Mouse (Mus musculus): ENCODE measurements around the gene Pi4ka. TPM values are rescaled to one million over a fixed set of nuclear protein-coding genes. Genes with fewer than 3 reads are reported as not detected.

Gene Pi4ka
- 65.2 and 77.6 TPM in 2 replicates for polyA plus RNA-seq (2014; fragmentation: Nextera tagmentation; extraction: Ambion mirVana)

GRCm38 (mm10) chr16:17405736-17406443 is at the start of gene Pi4ka, which contains the start of gene Snap29:
Pi4ka (minus strand) TSS chr16:17406314.
Snap29 (plus strand) TSS chr16:17405986.
- DNase-seq: peak; percentile 100
- H3K27me3 ChIP-seq (ENCODE audit: control insufficient read depth, insufficient read depth, low read length): no peaks in the 10 kb centered on the region
- WGBS: under 1% methylated on average over 63 of the region's 69 CpGs
- H3K36me3 ChIP-seq (ENCODE audit: control insufficient read depth, insufficient read depth, low read length): 0 out of 2 replicates have a peak, but pooled peaks cover 2% of the 10 kb centered on the region
- H3K27ac ChIP-seq (replicated peaks; ENCODE audit: low read depth, low read length): peak within 1 kb of the TSS; percentile 91
- peaks cover 21% of the 10 kb centered on the region for H3K4me1 ChIP-seq (ENCODE audit: control insufficient read depth, insufficient read depth, low read length)
- peak within 1 kb of the TSS; percentile 70 for H3K9ac ChIP-seq (replicated peaks; ENCODE audit: low read length)
- peak; percentile 98 for ATAC-seq (ENCODE audit: low FRiP score, low TSS enrichment)
- H3K4me3 ChIP-seq (replicated peaks; ENCODE audit: low read depth, low read length): peak within 1 kb of the TSS; percentile 62
- no peaks in the 10 kb centered on the region for H3K9me3 ChIP-seq (ENCODE audit: control insufficient read depth, low read length)
- peak within 1 kb of the TSS; percentile 75 for H3K4me2 ChIP-seq (ENCODE audit: low read length)

- peak; percentile 28; the same call in 1 of the 2 replicates for ATAC-seq (ENCODE audit: low FRiP score, low TSS enrichment)
- peak overlapping the region; percentile 96 for H3K27ac ChIP-seq (replicated peaks; ENCODE audit: low read depth, low read length)
- no peaks in the 10 kb centered on the region for H3K9me3 ChIP-seq (ENCODE audit: control insufficient read depth, low read length)
- peak overlapping the region; percentile 96 for H3K9ac ChIP-seq (replicated peaks; ENCODE audit: low read length)
- H3K4me3 ChIP-seq (replicated peaks; ENCODE audit: low read depth, low read length): peak overlapping the region; percentile 100
- H3K36me3 ChIP-seq (ENCODE audit: control insufficient read depth, insufficient read depth, low read length): peaks cover 11% of the 10 kb centered on the region
- peak; percentile 66 for DNase-seq
- peak overlapping the region; percentile 98 for H3K4me2 ChIP-seq (ENCODE audit: low read length)
- H3K27me3 ChIP-seq (ENCODE audit: control insufficient read depth, insufficient read depth, low read length): no peaks in the 10 kb centered on the region
- H3K4me1 ChIP-seq (ENCODE audit: control insufficient read depth, insufficient read depth, low read length): peaks cover 19% of the 10 kb centered on the region
- WGBS: 1% methylated on average over 24 of the region's 24 CpGs
Observed at GRCm38 (mm10) chr16:17452373-17452715, 46.2 kb upstream of the Pi4ka start.

GRCm38 (mm10) chr16:17451541-17452372 is 45.6 kb upstream of the Pi4ka start, which contains the start of gene Crkl:
Crkl (plus strand) TSS chr16:17451987.
- DNase-seq: peak; percentile 100
- Histone ChIP-seq H3K27ac (replicated peaks; ENCODE audit: low read depth, low read length) (peak within 1 kb of the TSS; percentile 96), H3K4me2 (ENCODE audit: low read length) (peak within 1 kb of the TSS; percentile 98), H3K36me3 (ENCODE audit: control insufficient read depth, insufficient read depth, low read length) (peaks cover 9% of the 10 kb centered on the region; the same call in 1 of the 2 replicates), H3K27me3 (ENCODE audit: control insufficient read depth, insufficient read depth, low read length) (no peaks in the 10 kb centered on the region), H3K4me1 (ENCODE audit: control insufficient read depth, insufficient read depth, low read length) (peaks cover 19% of the 10 kb centered on the region), H3K9ac (replicated peaks; ENCODE audit: low read length) (peak within 1 kb of the TSS; percentile 96), H3K9me3 (ENCODE audit: control insufficient read depth, low read length) (no peaks in the 10 kb centered on the region), H3K4me3 (replicated peaks; ENCODE audit: low read depth, low read length) (peak within 1 kb of the TSS; percentile 100)
- peak; percentile 97 for ATAC-seq (ENCODE audit: low FRiP score, low TSS enrichment)
- WGBS: under 1% methylated on average over 63 of the region's 63 CpGs

- Histone ChIP-seq H3K4me2 (ENCODE audit: low read length) (no peak overlapping the region), H3K4me1 (ENCODE audit: control insufficient read depth, insufficient read depth, low read length) (no peaks in the 10 kb centered on the region), H3K9me3 (ENCODE audit: control insufficient read depth, low read length) (no peaks in the 10 kb centered on the region), H3K4me3 (replicated peaks; ENCODE audit: low read depth, low read length) (no peak overlapping the region), H3K9ac (replicated peaks; ENCODE audit: low read length) (no peak overlapping the region), H3K27me3 (ENCODE audit: control insufficient read depth, insufficient read depth, low read length) (no peaks in the 10 kb centered on the region), H3K36me3 (ENCODE audit: control insufficient read depth, insufficient read depth, low read length) (peaks cover 31% of the 10 kb centered on the region), H3K27ac (replicated peaks; ENCODE audit: low read depth, low read length) (no peak overlapping the region)
- peak; percentile 14 for DNase-seq
- ATAC-seq (ENCODE audit: low FRiP score, low TSS enrichment): no peak
- 81% methylated on average over 2 of the region's 2 CpGs for WGBS
Observed at GRCm38 (mm10) chr16:17432576-17432975, 26.5 kb upstream of the Pi4ka start.

- Histone ChIP-seq H3K9me3 (ENCODE audit: control insufficient read depth, low read length) (no peaks in the 10 kb centered on the region), H3K9ac (replicated peaks; ENCODE audit: low read length) (no peak overlapping the region), H3K36me3 (ENCODE audit: control insufficient read depth, insufficient read depth, low read length) (peaks cover 65% of the 10 kb centered on the region), H3K4me3 (replicated peaks; ENCODE audit: low read depth, low read length) (no peak overlapping the region), H3K27me3 (ENCODE audit: control insufficient read depth, insufficient read depth, low read length) (no peaks in the 10 kb centered on the region), H3K4me2 (ENCODE audit: low read length) (no peak overlapping the region), H3K27ac (replicated peaks; ENCODE audit: low read depth, low read length) (no peak overlapping the region), H3K4me1 (ENCODE audit: control insufficient read depth, insufficient read depth, low read length) (no peaks in the 10 kb centered on the region)
- ATAC-seq (ENCODE audit: low FRiP score, low TSS enrichment) (no peak), DNase-seq (no peak)
- WGBS: 83% methylated on average over 3 of the region's 3 CpGs
Observed at GRCm38 (mm10) chr16:17423021-17423420, 16.9 kb upstream of the Pi4ka start.

GRCm38 (mm10) chr16:17410209-17410608 is 4.1 kb upstream of the Pi4ka start:
- WGBS: 85% methylated on average over 4 of the region's 4 CpGs
- no peak for ATAC-seq (ENCODE audit: low FRiP score, low TSS enrichment)

DNA sequence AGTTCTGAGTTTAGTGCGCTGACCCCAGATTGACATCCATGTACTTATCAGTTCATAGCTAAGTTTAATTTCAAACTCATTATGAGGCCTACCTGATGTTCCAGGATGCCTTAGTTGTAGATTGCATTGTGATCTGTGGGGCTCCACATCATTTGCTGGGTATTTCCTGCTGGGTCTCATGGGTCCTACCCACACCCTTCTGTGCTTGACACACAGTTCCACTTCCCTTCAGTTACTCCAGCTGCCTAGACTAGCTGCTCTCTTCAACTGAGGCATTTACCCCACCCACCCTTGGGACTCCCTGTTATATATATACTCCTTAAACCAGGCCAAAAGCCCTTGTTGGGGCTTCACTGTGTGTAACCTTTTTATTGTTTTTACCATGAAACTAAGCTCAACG is 2.9 kb upstream of the Pi4ka start:
- Histone ChIP-seq H3K36me3 (ENCODE audit: control insufficient read depth, insufficient read depth, low read length) (0 out of 2 replicates have a peak, but pooled peaks cover 2% of the 10 kb centered on the region), H3K27ac (replicated peaks; ENCODE audit: low read depth, low read length) (no peak overlapping the region), H3K9me3 (ENCODE audit: control insufficient read depth, low read length) (no peaks in the 10 kb centered on the region), H3K4me2 (ENCODE audit: low read length) (no peak overlapping the region), H3K9ac (replicated peaks; ENCODE audit: low read length) (no peak overlapping the region), H3K27me3 (ENCODE audit: control insufficient read depth, insufficient read depth, low read length) (no peaks in the 10 kb centered on the region), H3K4me1 (ENCODE audit: control insufficient read depth, insufficient read depth, low read length) (peaks cover 18% of the 10 kb centered on the region), H3K4me3 (replicated peaks; ENCODE audit: low read depth, low read length) (no peak overlapping the region)
- 98% methylated on average over 2 of the region's 2 CpGs for WGBS
- no peak for ATAC-seq (ENCODE audit: low FRiP score, low TSS enrichment)
- DNase-seq: no peak

More at GRCm38 (mm10) chr16:17410209-17410608, 4.1 kb upstream of the Pi4ka start:
- no peaks in the 10 kb centered on the region for H3K27me3 ChIP-seq (ENCODE audit: control insufficient read depth, insufficient read depth, low read length)
- 0 out of 2 replicates have a peak, but pooled peaks cover 2% of the 10 kb centered on the region for H3K36me3 ChIP-seq (ENCODE audit: control insufficient read depth, insufficient read depth, low read length)
- no peak overlapping the region for H3K4me3 ChIP-seq (replicated peaks; ENCODE audit: low read depth, low read length)
- H3K9me3 ChIP-seq (ENCODE audit: control insufficient read depth, low read length): no peaks in the 10 kb centered on the region
- no peak for DNase-seq
- H3K27ac ChIP-seq (replicated peaks; ENCODE audit: low read depth, low read length): no peak overlapping the region
- no peak overlapping the region for H3K9ac ChIP-seq (replicated peaks; ENCODE audit: low read length)
- peaks cover 8% of the 10 kb centered on the region for H3K4me1 ChIP-seq (ENCODE audit: control insufficient read depth, insufficient read depth, low read length)
- H3K4me2 ChIP-seq (ENCODE audit: low read length): no peak overlapping the region

DNA sequence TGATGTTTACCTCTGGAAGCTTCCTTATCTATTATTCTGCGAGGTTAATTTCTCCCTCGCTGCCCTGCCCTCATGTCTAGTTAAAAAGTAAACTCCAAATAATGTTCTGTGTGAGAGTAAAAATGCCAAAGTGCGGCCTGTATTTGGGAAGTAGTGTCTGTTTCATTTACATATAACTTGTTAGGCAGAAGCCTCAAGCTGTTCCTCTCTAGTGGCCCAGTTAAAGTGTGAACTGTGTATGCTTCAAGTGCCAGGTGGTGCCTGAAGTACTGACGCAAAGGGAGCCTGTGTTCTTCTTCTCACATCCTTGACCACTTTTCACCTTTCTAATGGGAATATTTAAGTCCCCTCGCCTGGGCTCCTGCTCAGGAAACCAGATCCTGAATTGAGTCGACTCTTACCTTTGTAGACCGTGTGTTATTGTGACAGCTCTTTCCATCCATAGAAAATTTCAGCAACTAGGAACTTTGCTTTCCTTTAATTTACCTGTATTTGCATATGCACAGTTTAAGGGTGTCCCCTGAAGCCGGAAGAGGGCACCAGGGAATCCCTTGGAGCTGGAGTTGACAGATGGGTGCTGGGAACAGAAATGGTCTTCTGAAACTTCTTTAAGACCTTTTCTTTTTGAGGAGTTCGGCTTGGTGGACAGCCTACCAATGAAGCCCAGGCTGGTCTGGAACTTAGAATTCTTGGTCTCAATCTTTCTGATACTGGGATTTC is 558 bp upstream of the Pi4ka start:
- peak overlapping the region; percentile 70 for H3K9ac ChIP-seq (replicated peaks; ENCODE audit: low read length)
- 0 out of 2 replicates have a peak, but pooled peaks cover 2% of the 10 kb centered on the region for H3K36me3 ChIP-seq (ENCODE audit: control insufficient read depth, insufficient read depth, low read length)
- H3K4me2 ChIP-seq (ENCODE audit: low read length): peak overlapping the region; percentile 68
- no peaks in the 10 kb centered on the region for H3K9me3 ChIP-seq (ENCODE audit: control insufficient read depth, low read length)
- H3K27me3 ChIP-seq (ENCODE audit: control insufficient read depth, insufficient read depth, low read length): no peaks in the 10 kb centered on the region
- H3K27ac ChIP-seq (replicated peaks; ENCODE audit: low read depth, low read length): no peak overlapping the region
- DNase-seq (peak; percentile 6), ATAC-seq (ENCODE audit: low FRiP score, low TSS enrichment) (no peak)
- H3K4me3 ChIP-seq (replicated peaks; ENCODE audit: low read depth, low read length): peak overlapping the region; percentile 62
- WGBS: 41% methylated on average over 9 of the region's 9 CpGs
- H3K4me1 ChIP-seq (ENCODE audit: control insufficient read depth, insufficient read depth, low read length): peaks cover 21% of the 10 kb centered on the region

All from midbrain, embryonic 14.5 days (tissue).